Mouse (Mus musculus): ENCODE data around the gene Gm2310. TPM values are rescaled to one million over a fixed set of nuclear protein-coding genes. Genes with fewer than 3 reads are reported as not detected.

Gene Gm2310
- not detected for total RNA-seq (2023)

DNA sequence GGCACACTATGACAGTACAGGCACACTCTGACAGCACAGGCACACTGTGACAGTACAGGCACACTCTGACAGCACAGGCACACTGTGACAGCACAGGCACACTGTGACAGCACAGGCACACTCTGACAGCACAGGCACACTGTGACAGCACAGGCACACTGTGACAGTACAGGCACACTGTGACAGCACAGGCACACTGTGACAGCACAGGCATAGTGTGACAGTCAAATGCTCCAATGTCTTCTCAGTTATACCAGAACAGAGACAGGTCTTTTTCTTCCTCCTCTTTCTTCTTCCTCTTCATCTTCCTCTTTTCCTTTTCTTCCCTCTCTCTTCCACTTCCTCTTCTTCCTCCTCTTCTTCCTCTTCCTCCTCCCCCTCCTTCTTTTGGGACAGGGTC lies at the start of gene Gm2310:
Gene Gm2310, minus strand, starts transcription at position 101 of the 400 bp plus-strand sequence.

Other genes starting within 250 kb of the Gm2310 start
- 10 to 100 TPM; 87.8 to 94.1 TPM for gene Nipbl, start 75.5 kb downstream of the Gm2310 start, total RNA-seq (2023)
- 10 to 100 TPM; 13.8 to 14.0 TPM for gene Slc1a3, start 190.8 kb upstream of the Gm2310 start, total RNA-seq (2023)

Data from monocyte, adult 59 days (primary cell).